Mouse (Mus musculus) liver, embryonic 14.5 days (tissue): Measurements from ENCODE around the gene Gm10309. TPM values are rescaled to one million over a fixed set of nuclear protein-coding genes. Genes with fewer than 3 reads are reported as not detected.

ENCODE experiments used
- ATAC-seq: fragments of 200-750 bp; cut with Nextera tagmentation; 2 replicates; pipeline ENCODE4 v1.8.0; 2017; ENCODE audit warnings: moderate number of reproducible peaks, mild to moderate bottlenecking, moderate library complexity; ENCODE audit not compliant: insufficient read depth
- DNase-seq, 3 experiments: peaks; one replicate each; pipeline ENCODE4 v3.0.0-alpha.2; 2012 to 2013; ENCODE audit warnings: low read depth in 3 of 3, low spot score in 3 of 3
- H3K27ac ChIP-seq: fragments of 300-500 bp; sonication (generic); 2 replicates; pipeline ENCODE4 v1.5.1; 2014; ENCODE audit warnings: moderate library complexity, mild to moderate bottlenecking, control low read depth, inconsistent platforms
- H3K27me3 ChIP-seq: fragments of 300-500 bp; sonication (generic); 2 replicates; pipeline ENCODE4 v1.6.1; 2014; ENCODE audit warnings: mild to moderate bottlenecking, low read length, moderate library complexity; ENCODE audit not compliant: control insufficient read depth, insufficient read depth
- H3K36me3 ChIP-seq: fragments of 300-500 bp; sonication (generic); replicated peaks from 2 replicates; pipeline ENCODE4 v1.6.1; 2014; ENCODE audit warnings: low read depth; ENCODE audit not compliant: control insufficient read depth, insufficient read depth
- H3K4me1 ChIP-seq, 2 experiments: fragments of 200-500 bp in 1 of 2; fragments of 300-500 bp in 1 of 2; sonication (generic) in 1 of 2; replicated peaks; 2 replicates each; pipeline ENCODE4 v1.6.1; 2012 to 2014; ENCODE audit warnings: antibody characterized with exemption in 1 of 2, inconsistent platforms in 1 of 2, low read length in 1 of 2; ENCODE audit not compliant: control insufficient read depth in 2 of 2, insufficient read depth in 2 of 2
- H3K4me2 ChIP-seq: fragments of 300-500 bp; sonication (generic); 2 replicates; pipeline ENCODE4 v1.6.1; 2014; ENCODE audit warnings: low read depth, mild to moderate bottlenecking, control low read depth, moderate library complexity
- H3K4me3 ChIP-seq, 2 experiments: fragments of 200-500 bp in 1 of 2; fragments of 300-500 bp in 1 of 2; sonication (generic) in 1 of 2; 2 replicates each; pipeline ENCODE4 v1.5.1; 2012 to 2014; ENCODE audit warnings: low read depth in 2 of 2, low read length in 2 of 2, mild to moderate bottlenecking in 2 of 2, control low read depth in 1 of 2, inconsistent platforms in 1 of 2, moderate library complexity in 1 of 2; ENCODE audit not compliant: insufficient read depth in 1 of 2
- H3K9ac ChIP-seq: fragments of 300-500 bp; sonication (generic); replicated peaks from 2 replicates; pipeline ENCODE4 v1.6.1; 2014; ENCODE audit warnings: mild to moderate bottlenecking, control low read depth, moderate library complexity
- H3K9me3 ChIP-seq: fragments of 300-500 bp; sonication (generic); 2 replicates; pipeline ENCODE4 v1.6.1; 2016; ENCODE audit warnings: low read length, mixed read lengths; ENCODE audit not compliant: control insufficient read depth
- CTCF ChIP-seq: IDR thresholded peaks from 2 replicates; pipeline ENCODE4 v1.5.1; 2016; ENCODE audit warnings: antibody characterized with exemption, low read depth, control low read depth
- EP300 ChIP-seq: IDR thresholded peaks from 2 replicates; pipeline ENCODE4 v1.6.1; 2016; ENCODE audit warnings: antibody characterized with exemption, low read depth
- WGBS: fragments of 180-500 bp; shearing (Covaris S2); extraction: QIAGEN DNeasy Blood & Tissue Kit; methylation state at CpG from one replicate; pipeline ENCODE4 v1.1.7; 2014; ENCODE audit not compliant: insufficient replicate concordance; 5-methylcytosine and 5-hydroxymethylcytosine counted together
- polyA plus RNA-seq, 2 experiments: library from polyadenylated mRNA; depleted of rRNA in 1 of 2; stranded (reverse) in 1 of 2; unstranded in 1 of 2; fragments of >200 nt; fragmentation: Nextera tagmentation in 1 of 2; extraction: Ambion mirVana in 1 of 2; gene quantifications; 2 replicates each; pipeline versions ENCODE4 v1.2.1 to v1.2.3; 2012 to 2014

Gene Gm10309
- polyA plus RNA-seq, 2 experiments: 0.06 TPM; not detected in 1

GRCm38 (mm10) chr17:86471684-86472083 lies 33.3 kb downstream of the Gm10309 start:
- 42% methylated on average over 5 of the region's 5 CpGs for WGBS
- DNase-seq: no peak
- H3K9ac ChIP-seq: no peak overlapping the region
- no peak for ATAC-seq
- peak; percentile 80 for TF ChIP-seq CTCF
- no peak for TF ChIP-seq EP300
- H3K4me2 ChIP-seq: no peak overlapping the region
- H3K36me3 ChIP-seq: no peaks in the 10 kb centered on the region
- no peaks in the 10 kb centered on the region for H3K9me3 ChIP-seq
- H3K4me1 ChIP-seq: 0 out of 4 replicates have a peak, but pooled peaks cover 0 to 3% of the 10 kb centered on the region in 2 experiments
- no peaks in the 10 kb centered on the region for H3K27me3 ChIP-seq
- H3K27ac ChIP-seq: no peak overlapping the region
- no peak overlapping the region for H3K4me3 ChIP-seq

GRCm38 (mm10) chr17:86470160-86470559 lies 34.9 kb downstream of the Gm10309 start:
- no peak for TF ChIP-seq EP300
- WGBS: 56% methylated on average over 5 of the region's 5 CpGs
- Histone ChIP-seq H3K9ac (no peak overlapping the region), H3K27me3 (no peaks in the 10 kb centered on the region), H3K4me1 (peaks cover 0 to 4% of the 10 kb centered on the region in 2 experiments; a peak in 1 of 4 replicates), H3K36me3 (no peaks in the 10 kb centered on the region), H3K4me3 (no peak overlapping the region), H3K27ac (no peak overlapping the region), H3K4me2 (no peak overlapping the region), H3K9me3 (no peaks in the 10 kb centered on the region)
- ATAC-seq (no peak), DNase-seq (no peak)

GRCm38 (mm10) chr17:86467967-86468366 lies 37.1 kb downstream of the Gm10309 start:
- no peak overlapping the region for H3K4me2 ChIP-seq
- ATAC-seq: no peak
- H3K27me3 ChIP-seq: no peaks in the 10 kb centered on the region
- 69% methylated on average over 5 of the region's 5 CpGs for WGBS
- TF ChIP-seq EP300 (no peak), CTCF (no peak)
- H3K9me3 ChIP-seq: no peaks in the 10 kb centered on the region
- no peaks in the 10 kb centered on the region for H3K36me3 ChIP-seq
- no peak for DNase-seq
- peaks cover 0 to 9% of the 10 kb centered on the region in 2 experiments; a peak in 1 of 4 replicates for H3K4me1 ChIP-seq
- no peak overlapping the region for H3K4me3 ChIP-seq
- no peak overlapping the region for H3K9ac ChIP-seq
- H3K27ac ChIP-seq: no peak overlapping the region

- Histone ChIP-seq H3K27ac (no peak overlapping the region), H3K4me3 (no peak overlapping the region), H3K9me3 (no peaks in the 10 kb centered on the region), H3K4me1 (peaks cover 0 to 9% of the 10 kb centered on the region in 2 experiments; a peak in 1 of 4 replicates), H3K4me2 (no peak overlapping the region), H3K36me3 (no peaks in the 10 kb centered on the region), H3K27me3 (no peaks in the 10 kb centered on the region), H3K9ac (no peak overlapping the region)
- no peak for ATAC-seq
- no peak for TF ChIP-seq EP300
- TF ChIP-seq CTCF: no peak
- no peak for DNase-seq
- 53% methylated on average over 10 of the region's 10 CpGs for WGBS
These were observed 37.6 kb downstream of the Gm10309 start for GRCm38 (mm10) chr17:86467291-86467898.

GRCm38 (mm10) chr17:86466871-86467270 lies 38.2 kb downstream of the Gm10309 start:
- 31% methylated on average over 7 of the region's 7 CpGs for WGBS
- Histone ChIP-seq H3K27me3 (no peaks in the 10 kb centered on the region), H3K36me3 (no peaks in the 10 kb centered on the region), H3K4me1 (peaks cover 0 to 9% of the 10 kb centered on the region in 2 experiments; a peak in 1 of 4 replicates), H3K9me3 (no peaks in the 10 kb centered on the region), H3K4me3 (no peak overlapping the region), H3K9ac (no peak overlapping the region), H3K4me2 (no peak overlapping the region), H3K27ac (no peak overlapping the region)
- TF ChIP-seq CTCF (no peak), EP300 (no peak)
- ATAC-seq: no peak
- DNase-seq: no peak
